Mouse (Mus musculus): ENCODE measurements around the gene Ldhd. TPM values are rescaled to one million over a fixed set of nuclear protein-coding genes. Genes with fewer than 3 reads are reported as not detected.

Ldhd gene
- polyA plus RNA-seq, 1 experiment from 2014 or later = 0.99 TPM

- Histone ChIP-seq H3K36me3 (peaks cover 4% of the 10 kb centered on the region; the same call in 1 of the 2 replicates), H3K4me2 (replicated peaks) (no peak overlapping the region), H3K9me3 (replicated peaks) (no peaks in the 10 kb centered on the region), H3K27me3 (no peaks in the 10 kb centered on the region), H3K9ac (no peak overlapping the region), H3K4me3 (replicated peaks) (no peak overlapping the region), H3K27ac (replicated peaks) (no peak overlapping the region), H3K4me1 (peaks cover 12% of the 10 kb centered on the region; the same call in 1 of the 2 replicates)
- ATAC-seq (ENCODE audit: insufficient number of reproducible peaks, low FRiP score, low TSS enrichment, low read depth) = no peak
- WGBS = 83% methylated on average over 9 of the region's 9 CpGs
These were observed 52.2 kb downstream of the Ldhd start for GRCm38 (mm10) chr8:111577880-111578533.

DNA sequence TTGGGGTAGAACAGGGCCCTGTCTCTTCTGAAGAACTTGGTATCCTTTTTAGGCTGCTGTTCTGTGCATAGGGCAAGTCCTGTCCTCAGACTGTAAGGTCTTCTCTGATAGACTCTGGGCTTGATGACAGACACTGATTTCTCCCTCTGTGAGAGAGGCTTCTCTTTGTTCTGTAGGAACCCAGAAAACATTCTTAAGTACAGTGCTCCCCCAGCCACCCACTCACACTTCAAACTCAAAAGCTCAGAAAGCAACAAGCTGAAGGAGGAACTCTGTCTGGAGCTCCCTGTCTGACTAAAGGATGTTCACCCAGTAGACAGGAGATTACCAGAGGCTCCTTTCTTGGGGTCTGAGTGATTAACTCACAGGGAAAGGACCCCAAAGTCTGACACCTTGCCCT is 53.7 kb downstream of the Ldhd start:
- H3K4me2 ChIP-seq (replicated peaks) = no peak overlapping the region
- H3K36me3 ChIP-seq = peaks cover 4% of the 10 kb centered on the region; the same call in 1 of the 2 replicates
- no peak overlapping the region for H3K9ac ChIP-seq
- H3K9me3 ChIP-seq (replicated peaks) = no peaks in the 10 kb centered on the region
- ATAC-seq (ENCODE audit: insufficient number of reproducible peaks, low FRiP score, low TSS enrichment, low read depth) = no peak
- H3K4me1 ChIP-seq = peaks cover 19% of the 10 kb centered on the region; the same call in 1 of the 2 replicates
- no peak overlapping the region for H3K4me3 ChIP-seq (replicated peaks)
- H3K27ac ChIP-seq (replicated peaks) = no peak overlapping the region
- no peaks in the 10 kb centered on the region for H3K27me3 ChIP-seq

GRCm38 (mm10) chr8:111575492-111575891 is 54.7 kb downstream of the Ldhd start:
- Histone ChIP-seq H3K36me3 (peaks cover 4% of the 10 kb centered on the region; the same call in 1 of the 2 replicates), H3K4me3 (replicated peaks) (no peak overlapping the region), H3K4me1 (peaks cover 19% of the 10 kb centered on the region; the same call in 1 of the 2 replicates), H3K4me2 (replicated peaks) (no peak overlapping the region), H3K9ac (no peak overlapping the region), H3K27me3 (no peaks in the 10 kb centered on the region), H3K27ac (replicated peaks) (no peak overlapping the region), H3K9me3 (replicated peaks) (no peaks in the 10 kb centered on the region)
- 83% methylated on average over 4 of the region's 4 CpGs for WGBS
- ATAC-seq (ENCODE audit: insufficient number of reproducible peaks, low FRiP score, low TSS enrichment, low read depth) = no peak

GRCm38 (mm10) chr8:111574016-111574415 is 56.2 kb downstream of the Ldhd start:
- Histone ChIP-seq H3K4me1 (peaks cover 24% of the 10 kb centered on the region; the same call in 1 of the 2 replicates), H3K27ac (replicated peaks) (no peak overlapping the region), H3K27me3 (no peaks in the 10 kb centered on the region), H3K9ac (no peak overlapping the region), H3K4me3 (replicated peaks) (no peak overlapping the region), H3K36me3 (peaks cover 4% of the 10 kb centered on the region; the same call in 1 of the 2 replicates), H3K4me2 (replicated peaks) (no peak overlapping the region), H3K9me3 (replicated peaks) (no peaks in the 10 kb centered on the region)
- 73% methylated on average over 2 of the region's 2 CpGs for WGBS
- ATAC-seq (ENCODE audit: insufficient number of reproducible peaks, low FRiP score, low TSS enrichment, low read depth) = no peak

Other genes with a start within 250 kb of the Ldhd start
- gene Fa2h, start 236.6 kb downstream of the Ldhd start, polyA plus RNA-seq (2015; fragmentation: Nextera tagmentation; extraction: Ambion mirVana) = 0.16 and 0.98 TPM in 2 replicates
- gene Wdr59, start 108.3 kb downstream of the Ldhd start, polyA plus RNA-seq (2015; fragmentation: Nextera tagmentation; extraction: Ambion mirVana) = 6.8 and 7.0 TPM in 2 replicates
- gene Znrf1, start 94.3 kb downstream of the Ldhd start, polyA plus RNA-seq (2015; fragmentation: Nextera tagmentation; extraction: Ambion mirVana) = 41.1 and 42.7 TPM in 2 replicates
- 22.3 and 25.9 TPM in 2 replicates for gene Zfp1, start 13.0 kb upstream of the Ldhd start, polyA plus RNA-seq (2015; fragmentation: Nextera tagmentation; extraction: Ambion mirVana)
- gene Ctrb1, start 60.6 kb upstream of the Ldhd start, polyA plus RNA-seq (2015; fragmentation: Nextera tagmentation; extraction: Ambion mirVana) = 0.32 TPM in 1 of 2 replicates, not detected in the other
- gene Bcar1, start 113.4 kb upstream of the Ldhd start, polyA plus RNA-seq (2015; fragmentation: Nextera tagmentation; extraction: Ambion mirVana) = 31.9 and 40.2 TPM in 2 replicates
- 217 and 219 TPM in 2 replicates for gene Cfdp1, start 223.9 kb upstream of the Ldhd start, polyA plus RNA-seq (2015; fragmentation: Nextera tagmentation; extraction: Ambion mirVana)
- gene Tmem170, start 246.4 kb upstream of the Ldhd start, polyA plus RNA-seq (2015; fragmentation: Nextera tagmentation; extraction: Ambion mirVana) = 7.3 and 9.3 TPM in 2 replicates